ENCODE assay signal across 8 mouse cellular contexts in the genomic region with DNA sequence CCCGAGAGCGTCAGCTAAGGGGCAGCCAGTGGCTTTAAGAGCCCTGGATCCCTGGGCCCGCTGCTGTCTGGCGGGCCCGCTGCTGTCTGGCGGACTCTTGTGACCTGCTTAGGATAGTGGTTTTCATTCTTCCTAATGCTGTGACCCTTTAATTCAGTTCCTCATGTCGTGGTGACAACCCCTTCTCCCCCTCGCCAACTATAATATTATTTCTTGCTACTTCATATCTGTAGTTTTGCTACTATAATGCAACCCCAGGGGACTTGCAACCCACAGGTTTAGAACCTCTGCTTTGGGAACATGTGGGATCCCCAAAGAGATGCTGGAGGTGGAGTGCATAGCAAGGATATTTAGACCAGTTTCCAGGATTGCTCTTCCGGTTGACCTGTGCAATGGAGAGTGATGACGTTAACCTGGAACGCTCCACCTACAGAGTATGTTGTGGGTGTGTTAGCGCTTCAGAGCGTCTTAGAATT. TPM values are rescaled to one million over a fixed set of nuclear protein-coding genes. Genes with fewer than 3 reads are reported as not detected.
DNase-seq lines count a peak whose midpoint lies in the region; ATAC-seq lines count a peak whose summit lies in the region.

No protein-coding gene starts in this region.

- H3K9ac ChIP-seq in forebrain, embryonic 12.5 days, result peak overlapping the region; percentile 56
- peak overlapping the region; percentile 78 for H3K9ac ChIP-seq in liver, embryonic 12.5 days
- peak overlapping the region; percentile 81 for H3K9ac ChIP-seq in neural tube, embryonic 14.5 days (replicated peaks; ENCODE audit: low read depth, low read length)

- H3K27me3 ChIP-seq in forebrain, embryonic 12.5 days, result no peaks in the 10 kb centered on the region
- no peaks in the 10 kb centered on the region for H3K27me3 ChIP-seq in liver, embryonic 12.5 days (replicated peaks)
- no peaks in the 10 kb centered on the region for H3K27me3 ChIP-seq in neural tube, embryonic 14.5 days (ENCODE audit: control insufficient read depth, insufficient read depth, low read length)

- H3K36me3 ChIP-seq in forebrain, embryonic 12.5 days (replicated peaks), result peaks cover 5% of the 10 kb centered on the region; the same call in 1 of the 2 replicates
- no peaks in the 10 kb centered on the region for H3K36me3 ChIP-seq in liver, embryonic 12.5 days
- H3K36me3 ChIP-seq in neural tube, embryonic 14.5 days (ENCODE audit: control insufficient read depth, insufficient read depth, low read length), result no peaks in the 10 kb centered on the region

- H3K4me3 ChIP-seq in forebrain, embryonic 12.5 days (replicated peaks), result peak overlapping the region; percentile 73
- peak overlapping the region; percentile 77 for H3K4me3 ChIP-seq in liver, embryonic 12.5 days
- peak overlapping the region; percentile 79; the same call in 1 of the 2 replicates for H3K4me3 ChIP-seq in neural tube, embryonic 14.5 days (ENCODE audit: low read depth, low read length)

- no peaks in the 10 kb centered on the region for H3K9me3 ChIP-seq in forebrain, embryonic 12.5 days
- no peaks in the 10 kb centered on the region for H3K9me3 ChIP-seq in liver, embryonic 12.5 days (replicated peaks)
- H3K9me3 ChIP-seq in neural tube, embryonic 14.5 days (ENCODE audit: control insufficient read depth, low read length), result no peaks in the 10 kb centered on the region

- H3K4me2 ChIP-seq in forebrain, embryonic 12.5 days, result peak overlapping the region; percentile 71
- peak overlapping the region; percentile 100 for H3K4me2 ChIP-seq in liver, embryonic 12.5 days
- peak overlapping the region; percentile 44 for H3K4me2 ChIP-seq in neural tube, embryonic 14.5 days (ENCODE audit: low read depth, low read length)

- peak overlapping the region; percentile 96 for H3K27ac ChIP-seq in forebrain, embryonic 12.5 days
- H3K27ac ChIP-seq in liver, embryonic 12.5 days, result peak overlapping the region; percentile 68
- peak overlapping the region; percentile 91 for H3K27ac ChIP-seq in neural tube, embryonic 14.5 days (ENCODE audit: low read depth, low read length)

- peak; percentile 57 to 68 for DNase-seq in kidney, postnatal 4 days
- DNase-seq in kidney, postnatal 10 days, result no peak
- DNase-seq in brain, adult 2 months (ENCODE audit: low read depth, low spot score), result peak; percentile 55
- DNase-seq in spleen, adult 12 weeks (ENCODE audit: low spot score), result no peak
- DNase-seq in left cerebral cortex, adult 8-10 months (ENCODE audit: low spot score in 2 of 2), result no peak

- ATAC-seq in forebrain, embryonic 12.5 days (ENCODE audit: low FRiP score), result peak; percentile 25
- peak; percentile 19; the same call in 1 of the 2 replicates for ATAC-seq in liver, embryonic 12.5 days
- peak; percentile 34; the same call in 1 of the 2 replicates for ATAC-seq in neural tube, embryonic 14.5 days (ENCODE audit: low read depth)

- H3K4me1 ChIP-seq in forebrain, embryonic 12.5 days, result peaks cover 15% of the 10 kb centered on the region
- peaks cover 25% of the 10 kb centered on the region for H3K4me1 ChIP-seq in liver, embryonic 12.5 days
- peaks cover 8% of the 10 kb centered on the region for H3K4me1 ChIP-seq in neural tube, embryonic 14.5 days (ENCODE audit: control insufficient read depth, insufficient read depth, low read length)

- WGBS in forebrain, embryonic 12.5 days, result 30% methylated on average over 13 of the region's 13 CpGs
- 36% methylated on average over 13 of the region's 13 CpGs for WGBS in liver, embryonic 12.5 days (ENCODE audit: insufficient replicate concordance)
- WGBS in neural tube, embryonic 14.5 days, result 30% methylated on average over 13 of the region's 13 CpGs

RNA-seq across cellular contexts. Expression of gene Pjvk, which starts 0.4 kb away (rescaled TPM):
- polyA plus RNA-seq in forebrain, embryonic 12.5 days (2016; fragmentation: Nextera tagmentation; extraction: Ambion mirVana), result 0.91 and 1.3 TPM in 2 replicates
- not detected in 2 replicates for polyA plus RNA-seq in liver, embryonic 12.5 days (2016; fragmentation: Nextera tagmentation; extraction: Ambion mirVana)
- 0.73 and 0.92 TPM in 2 replicates for polyA plus RNA-seq in neural tube, embryonic 14.5 days (2014; fragmentation: Nextera tagmentation; extraction: Ambion mirVana)
- under 1 TPM in 1 of 4 experiments, not detected in 3; 0.46 TPM for total RNA-seq in left cerebral cortex, adult 8-10 months (2022)

RNA-seq across cellular contexts. Expression of gene Prkra, which starts 0.9 kb away (rescaled TPM):
- polyA plus RNA-seq in forebrain, embryonic 12.5 days (2016; fragmentation: Nextera tagmentation; extraction: Ambion mirVana), result 92.2 and 93.9 TPM in 2 replicates
- 12.7 and 13.1 TPM in 2 replicates for polyA plus RNA-seq in liver, embryonic 12.5 days (2016; fragmentation: Nextera tagmentation; extraction: Ambion mirVana)
- 116 and 120 TPM in 2 replicates for polyA plus RNA-seq in neural tube, embryonic 14.5 days (2014; fragmentation: Nextera tagmentation; extraction: Ambion mirVana)
- total RNA-seq in left cerebral cortex, adult 8-10 months (2022), result 10 to 100 TPM; 17.3 to 22.0 (median 18.9) TPM

RNA-seq across cellular contexts. Expression of gene Fkbp7, which starts 24.2 kb away (rescaled TPM):
- polyA plus RNA-seq in forebrain, embryonic 12.5 days (2016; fragmentation: Nextera tagmentation; extraction: Ambion mirVana), result 13.0 and 16.9 TPM in 2 replicates
- 7.6 and 8.1 TPM in 2 replicates for polyA plus RNA-seq in liver, embryonic 12.5 days (2016; fragmentation: Nextera tagmentation; extraction: Ambion mirVana)
- polyA plus RNA-seq in neural tube, embryonic 14.5 days (2014; fragmentation: Nextera tagmentation; extraction: Ambion mirVana), result 9.0 and 23.0 TPM in 2 replicates
- 1 to 10 TPM; 4.4 to 6.1 (median 5.8) TPM for total RNA-seq in left cerebral cortex, adult 8-10 months (2022)

RNA-seq across cellular contexts. Expression of gene Plekha3, which starts 26.4 kb away (rescaled TPM):
- 11.9 and 14.7 TPM in 2 replicates for polyA plus RNA-seq in forebrain, embryonic 12.5 days (2016; fragmentation: Nextera tagmentation; extraction: Ambion mirVana)
- polyA plus RNA-seq in liver, embryonic 12.5 days (2016; fragmentation: Nextera tagmentation; extraction: Ambion mirVana), result 9.0 and 9.4 TPM in 2 replicates
- polyA plus RNA-seq in neural tube, embryonic 14.5 days (2014; fragmentation: Nextera tagmentation; extraction: Ambion mirVana), result 11.4 and 14.5 TPM in 2 replicates
- total RNA-seq in left cerebral cortex, adult 8-10 months (2022), result 10 to 100 TPM; 39.0 to 43.4 (median 40.7) TPM

Comparison
In these comparisons a context has a peak if more than half of its experiments do, and no peak if none do; other contexts are left out.
1. DNase-seq: peak in kidney, postnatal 4 days (2 of 2) and brain, adult 2 months (single experiment); none in kidney, postnatal 10 days (single experiment), spleen, adult 12 weeks (single experiment) and left cerebral cortex, adult 8-10 months (0 of 2).
2. H3K4me2 ChIP-seq: peak in every context shown above with its lines; median percentile 100 in liver, embryonic 12.5 days; 71 in forebrain, embryonic 12.5 days; 44 in neural tube, embryonic 14.5 days.
3. Peak in every context shown above with its lines, with median percentiles within 50 percentile points of each other: ATAC-seq, H3K27ac ChIP-seq, H3K4me3 ChIP-seq and H3K9ac ChIP-seq.